Mouse (Mus musculus) brown adipose tissue, adult 24 weeks (tissue): Measurements from ENCODE around the gene Cd44. TPM values are rescaled to one million over a fixed set of nuclear protein-coding genes. Genes with fewer than 3 reads are reported as not detected.

Source experiments
- H3K27ac ChIP-seq: fragments of 200-500 bp; replicated peaks from 2 replicates; pipeline ENCODE4 v1.5.1; 2012; ENCODE audit warnings: low read depth, mild to moderate bottlenecking, low read length
- H3K4me1 ChIP-seq: fragments of 200-500 bp; 2 replicates; pipeline ENCODE4 v1.6.1; 2012; ENCODE audit warnings: low read length, mixed read lengths; ENCODE audit not compliant: control insufficient read depth, insufficient read depth, insufficient read length
- H3K4me3 ChIP-seq: fragments of 200-500 bp; 2 replicates; pipeline ENCODE4 v1.5.1; 2012; ENCODE audit warnings: low read depth, mild to moderate bottlenecking, low read length, moderate library complexity; ENCODE audit not compliant: insufficient read depth
- polyA plus RNA-seq: library from polyadenylated mRNA; stranded (reverse); fragments of >200 nt; gene quantifications from 2 replicates; pipeline ENCODE4 v1.2.4, GENCODE M21; 2012; ENCODE audit not compliant: missing spikeins, insufficient read depth, insufficient read length

Gene Cd44
- polyA plus RNA-seq, 1 experiment, result 4.8 TPM

DNA sequence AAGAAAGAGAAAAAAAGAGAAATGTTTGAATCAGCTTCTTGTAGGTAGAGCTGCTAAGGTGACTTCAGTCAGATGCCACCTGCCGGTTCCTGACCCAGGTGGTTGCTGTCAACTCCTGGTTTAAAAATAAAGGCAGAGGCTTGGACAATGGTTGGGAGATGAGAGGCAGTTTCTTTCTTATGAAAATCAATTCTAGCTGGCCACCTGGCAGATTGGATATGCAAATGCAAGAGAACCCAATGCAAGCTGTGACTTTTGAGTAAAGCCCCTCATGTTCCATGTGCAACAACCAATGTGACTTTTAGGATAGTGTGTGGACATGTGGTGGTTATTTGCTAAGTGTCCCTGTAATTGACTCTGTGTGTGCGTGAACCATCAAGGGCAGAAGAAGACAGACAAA is 33.0 kb downstream of the Cd44 start:
- no peak overlapping the region for H3K27ac ChIP-seq

DNA sequence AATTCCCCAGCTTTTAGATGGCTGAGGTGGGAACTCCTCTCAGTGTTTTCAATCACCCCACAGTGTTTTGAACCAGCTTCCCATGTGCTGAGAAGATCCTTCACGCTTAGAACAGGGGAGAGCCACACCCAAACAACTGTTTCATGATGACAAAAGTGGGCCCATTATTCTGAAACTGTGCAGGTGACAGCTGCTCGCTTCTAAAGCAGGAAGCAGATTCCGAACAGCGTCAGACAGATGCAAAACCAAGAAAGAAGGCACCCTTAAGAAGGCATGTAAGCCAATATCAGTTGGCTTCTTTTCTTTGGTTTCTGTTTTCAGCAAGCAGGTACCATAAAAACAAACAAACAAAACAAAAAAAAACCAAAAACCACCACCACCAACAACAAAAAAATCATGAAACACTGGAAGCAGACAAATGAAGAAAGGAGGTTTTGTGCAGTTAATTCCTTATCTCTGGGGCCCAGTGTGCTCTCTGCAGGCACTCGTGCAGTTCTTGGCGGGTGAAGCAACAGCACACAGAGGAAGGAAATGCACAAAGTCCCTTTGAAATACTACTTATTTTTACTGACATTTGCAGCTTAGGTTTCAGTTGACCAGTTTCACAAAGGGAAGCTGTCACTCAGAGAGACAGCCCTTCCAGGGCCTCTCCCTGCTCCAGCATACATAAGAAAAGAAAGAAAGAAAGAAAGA is 33.9 kb downstream of the Cd44 start:
- Histone ChIP-seq H3K27ac (peak overlapping the region; percentile 42; the same call in 1 of the 2 replicates), H3K4me3 (no peak overlapping the region), H3K4me1 (peaks cover 5% of the 10 kb centered on the region)

More for the DNA sequence above, 33.0 kb downstream of the Cd44 start:
- Histone ChIP-seq H3K4me1 (peaks cover 9% of the 10 kb centered on the region), H3K4me3 (no peak overlapping the region)

DNA sequence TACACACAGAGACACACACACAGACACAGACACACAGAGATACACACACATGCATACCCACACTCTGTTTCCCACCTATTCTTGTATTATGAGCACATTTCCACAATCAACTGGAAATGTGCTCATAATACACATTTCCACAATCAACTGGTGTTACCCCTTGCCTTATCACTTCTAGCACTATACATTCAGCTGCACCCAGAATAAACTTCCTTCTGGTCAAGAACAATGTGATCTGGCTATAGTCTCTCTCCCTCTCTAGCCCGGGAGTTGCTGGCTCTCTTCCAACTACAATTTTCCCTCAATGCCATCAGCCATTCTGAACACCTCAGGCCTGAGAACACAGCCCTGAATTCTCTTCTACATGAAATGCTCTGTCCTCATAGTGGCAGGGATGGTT is 34.9 kb downstream of the Cd44 start:
- 0 out of 2 replicates have a peak overlapping the region, but pooled peaks have one; percentile 2 for H3K27ac ChIP-seq
- H3K4me1 ChIP-seq, result peaks cover 5% of the 10 kb centered on the region

DNA sequence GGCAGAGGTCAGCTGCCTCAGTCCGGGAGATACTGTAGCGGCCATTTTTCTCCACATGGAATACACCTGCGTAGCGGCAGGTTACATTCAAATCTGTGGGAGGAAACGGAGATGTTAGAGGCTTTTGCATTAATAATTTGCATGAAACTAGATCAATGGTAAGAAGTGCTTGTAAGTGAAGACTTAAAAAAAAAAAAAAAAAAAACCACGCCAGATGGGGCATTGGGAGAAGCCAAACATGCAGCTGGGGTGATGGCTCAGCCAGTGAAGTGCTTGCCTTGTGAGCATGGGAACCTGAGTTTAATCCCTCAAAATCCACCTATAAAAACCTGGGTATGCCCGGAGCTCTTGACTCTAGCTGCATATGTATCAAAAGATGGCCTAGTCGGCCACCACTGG is 36.1 kb downstream of the Cd44 start:
- Histone ChIP-seq H3K27ac (no peak overlapping the region), H3K4me3 (no peak overlapping the region), H3K4me1 (peaks cover 5% of the 10 kb centered on the region)

More for the DNA sequence above, 34.9 kb downstream of the Cd44 start:
- no peak overlapping the region for H3K4me3 ChIP-seq

DNA sequence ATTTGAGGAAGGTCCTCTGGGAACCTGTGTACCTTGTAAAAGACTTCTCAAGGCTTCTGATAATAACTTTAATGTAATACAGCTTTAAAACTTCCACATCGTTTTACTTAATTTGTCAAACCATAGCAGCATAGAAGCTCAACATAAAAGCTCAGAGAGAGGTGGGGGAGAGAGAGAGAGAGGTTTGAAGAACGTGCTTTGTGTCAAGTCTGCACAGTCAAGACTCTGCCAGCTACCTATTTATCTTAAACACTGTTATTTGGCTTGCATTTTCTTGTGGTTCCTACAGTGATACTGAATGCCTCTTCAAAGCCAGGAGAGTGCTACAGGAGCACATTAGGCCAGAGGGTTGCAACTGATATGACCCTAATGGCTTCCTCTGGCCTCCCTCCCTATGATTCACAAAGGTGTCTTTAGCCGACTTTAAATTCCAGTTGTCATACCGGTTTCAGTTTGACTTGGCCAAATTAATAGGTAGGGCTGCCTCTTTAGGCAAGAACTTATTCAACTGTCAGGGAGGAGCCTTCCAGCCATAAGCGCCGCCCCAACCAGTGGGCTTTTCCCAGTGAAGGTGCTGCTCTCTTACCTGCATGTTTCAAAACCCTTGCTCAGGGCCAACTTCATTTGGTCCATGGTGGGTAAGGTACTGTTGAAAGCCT is 36.6 kb downstream of the Cd44 start:
- Histone ChIP-seq H3K4me3 (no peak overlapping the region), H3K27ac (no peak overlapping the region), H3K4me1 (peaks cover 5% of the 10 kb centered on the region)

DNA sequence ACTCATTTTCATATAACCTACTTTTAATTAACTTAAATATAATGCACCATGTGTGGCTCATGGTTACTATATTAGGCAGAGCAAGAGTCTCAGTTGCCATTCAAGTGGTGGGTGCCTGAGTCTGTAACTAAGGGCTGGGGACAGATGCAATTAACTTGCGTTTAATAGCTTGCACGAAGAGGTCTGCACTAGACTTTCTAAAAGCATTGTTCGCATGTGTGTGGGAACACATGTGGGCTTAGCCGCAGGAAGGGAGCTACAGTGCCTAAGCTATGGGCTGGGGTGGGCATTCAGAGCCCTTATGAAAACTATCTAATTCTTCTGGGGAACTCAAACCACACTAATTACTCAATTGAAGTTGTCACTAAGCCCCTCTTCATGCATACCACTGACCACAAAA is 37.4 kb downstream of the Cd44 start:
- Histone ChIP-seq H3K4me1 (peaks cover 5% of the 10 kb centered on the region), H3K4me3 (no peak overlapping the region), H3K27ac (no peak overlapping the region)

DNA sequence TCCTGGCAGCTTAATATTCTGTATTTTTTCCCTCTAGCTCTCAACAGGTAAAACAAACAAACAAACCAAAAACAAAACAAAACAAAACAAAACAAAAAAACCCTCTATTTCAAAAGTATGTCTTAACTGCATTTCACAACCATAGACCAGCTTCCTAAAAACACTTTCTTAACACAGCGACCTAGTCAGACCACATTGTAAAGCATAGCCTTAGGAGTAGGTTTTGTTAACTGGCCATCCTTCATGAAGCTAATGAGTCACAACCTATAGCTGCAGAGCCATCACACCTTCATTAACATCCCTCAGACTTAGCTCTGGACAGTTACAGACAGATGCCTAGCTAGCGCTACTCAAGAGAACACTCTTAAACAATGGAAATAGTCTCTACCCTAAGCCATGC is 37.9 kb downstream of the Cd44 start:
- H3K27ac ChIP-seq, result no peak overlapping the region
- H3K4me3 ChIP-seq, result no peak overlapping the region
- peaks cover 5% of the 10 kb centered on the region for H3K4me1 ChIP-seq

DNA sequence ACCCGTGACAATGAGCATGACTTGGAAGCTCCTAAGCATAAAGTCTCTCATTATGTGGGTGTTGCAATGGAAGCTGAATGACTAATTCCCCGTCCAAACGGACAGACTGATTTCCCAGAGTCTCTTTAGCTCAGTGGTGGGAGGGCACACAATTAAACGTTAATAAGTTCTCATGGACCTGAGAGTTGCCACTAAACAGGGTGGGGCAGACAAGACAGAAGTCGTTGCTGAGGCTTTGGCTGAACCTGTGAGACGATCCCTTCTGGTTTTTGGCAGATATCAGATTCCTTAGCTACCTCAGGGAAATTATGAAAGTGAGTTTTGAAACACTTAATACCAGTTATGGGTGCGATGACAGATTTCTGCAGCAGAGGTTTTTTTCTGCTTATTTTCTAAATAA is 38.8 kb downstream of the Cd44 start:
- Histone ChIP-seq H3K4me1 (peaks cover 4% of the 10 kb centered on the region), H3K27ac (no peak overlapping the region), H3K4me3 (no peak overlapping the region)

DNA sequence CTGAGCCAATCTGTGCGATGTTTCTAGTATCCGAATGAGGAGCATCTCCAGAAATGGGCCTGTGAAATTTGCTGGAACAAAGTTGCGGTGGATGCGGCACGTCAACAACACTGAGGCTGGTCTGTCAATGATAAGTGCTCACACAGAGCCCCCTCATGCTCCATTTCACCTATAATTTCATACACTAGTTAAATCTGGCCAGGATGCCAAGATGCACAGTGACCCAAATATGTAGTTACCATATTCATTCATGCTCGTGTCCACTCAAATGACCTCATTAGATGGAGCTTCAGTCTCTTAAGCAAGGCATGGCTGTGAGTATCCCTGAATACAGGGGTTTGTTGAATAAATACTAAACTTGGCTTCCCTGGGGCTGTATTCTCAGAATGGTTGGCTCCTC is 43.2 kb downstream of the Cd44 start:
- Histone ChIP-seq H3K27ac (no peak overlapping the region), H3K4me1 (no peaks in the 10 kb centered on the region), H3K4me3 (no peak overlapping the region)

DNA sequence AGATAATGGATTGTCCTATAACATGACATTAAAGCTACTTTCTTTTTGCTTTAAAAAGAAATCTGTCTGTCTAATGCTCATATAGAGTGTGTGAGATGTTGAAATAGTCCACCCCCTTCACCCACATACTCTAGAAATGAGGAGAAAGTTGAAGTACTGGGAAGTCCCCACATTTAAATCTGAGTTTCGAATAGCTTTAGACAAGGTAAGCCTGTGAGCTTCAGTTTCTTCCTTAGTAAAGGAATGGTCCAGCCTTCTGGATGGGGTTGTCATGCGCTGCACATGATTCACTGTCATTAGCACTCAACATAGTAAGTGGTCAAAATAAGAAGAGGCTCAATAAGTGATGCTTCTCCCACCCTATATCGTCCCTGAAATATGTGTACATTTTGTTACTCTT is 48.2 kb downstream of the Cd44 start:
- Histone ChIP-seq H3K27ac (no peak overlapping the region), H3K4me1 (peaks cover 14% of the 10 kb centered on the region; the same call in 1 of the 2 replicates), H3K4me3 (no peak overlapping the region)

DNA sequence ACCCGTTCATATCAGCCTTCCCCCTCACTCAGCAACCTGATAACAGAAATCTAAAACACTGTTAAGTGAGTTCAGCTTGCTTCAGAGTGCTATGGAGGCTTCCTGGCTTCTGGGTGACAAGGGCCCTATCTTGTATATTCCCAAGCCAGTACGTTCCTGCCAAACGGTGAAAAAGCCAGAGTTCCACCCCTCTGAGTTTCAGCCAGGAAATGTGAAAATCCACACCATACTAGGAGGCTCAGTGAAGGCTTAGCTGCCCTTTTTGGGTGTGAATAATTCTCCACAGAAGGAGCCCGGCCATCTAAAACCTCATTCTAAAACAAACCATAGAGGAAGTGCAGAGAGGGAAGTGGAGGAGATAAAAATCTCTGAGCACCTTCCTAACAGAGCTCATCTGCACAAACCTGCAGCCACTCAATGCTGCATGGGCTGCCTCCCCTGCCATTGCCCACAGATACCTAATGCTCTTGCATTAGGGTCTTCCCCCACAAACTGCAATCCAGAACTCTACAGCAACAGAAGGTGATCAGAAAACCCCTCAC is 49.5 kb downstream of the Cd44 start:
- Histone ChIP-seq H3K4me3 (no peak overlapping the region), H3K4me1 (peaks cover 14% of the 10 kb centered on the region; the same call in 1 of the 2 replicates), H3K27ac (no peak overlapping the region)

- peak overlapping the region; percentile 26; the same call in 1 of the 2 replicates for H3K27ac ChIP-seq
- H3K4me3 ChIP-seq, result no peak overlapping the region
- H3K4me1 ChIP-seq, result peaks cover 14% of the 10 kb centered on the region; the same call in 1 of the 2 replicates
Observed at GRCm38 (mm10) chr2:102850026-102850425, 51.4 kb downstream of the Cd44 start.

DNA sequence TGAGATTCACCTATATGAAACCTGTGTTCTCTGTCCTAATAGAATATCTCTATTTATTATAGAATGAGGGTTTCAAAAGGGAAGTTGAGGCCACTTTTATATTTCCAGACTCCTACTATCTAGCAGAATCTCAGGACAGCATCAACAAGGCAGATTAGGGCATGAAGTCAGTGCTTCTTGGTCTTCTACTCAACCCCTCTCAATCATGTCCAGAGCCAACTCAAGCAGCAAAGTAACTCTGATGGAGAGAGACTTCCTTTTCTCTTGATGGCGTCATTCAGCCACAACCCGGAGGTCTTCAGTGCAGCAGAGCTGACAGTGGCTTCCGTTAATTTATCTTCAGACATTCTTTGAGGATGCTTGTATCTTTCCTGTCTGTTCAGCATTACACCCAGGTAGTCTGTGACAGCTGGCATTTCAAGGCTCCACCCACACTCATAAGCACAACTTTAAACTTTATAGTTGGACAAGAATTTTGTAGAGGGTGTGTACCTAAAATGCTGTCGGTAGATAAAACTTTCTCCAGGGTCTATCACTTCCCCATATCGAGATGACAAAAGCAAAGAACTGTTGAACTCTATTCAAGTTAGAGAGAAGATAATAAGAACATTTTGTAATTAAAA is 52.5 kb downstream of the Cd44 start:
- Histone ChIP-seq H3K27ac (no peak overlapping the region), H3K4me3 (no peak overlapping the region), H3K4me1 (peaks cover 14% of the 10 kb centered on the region; the same call in 1 of the 2 replicates)

DNA sequence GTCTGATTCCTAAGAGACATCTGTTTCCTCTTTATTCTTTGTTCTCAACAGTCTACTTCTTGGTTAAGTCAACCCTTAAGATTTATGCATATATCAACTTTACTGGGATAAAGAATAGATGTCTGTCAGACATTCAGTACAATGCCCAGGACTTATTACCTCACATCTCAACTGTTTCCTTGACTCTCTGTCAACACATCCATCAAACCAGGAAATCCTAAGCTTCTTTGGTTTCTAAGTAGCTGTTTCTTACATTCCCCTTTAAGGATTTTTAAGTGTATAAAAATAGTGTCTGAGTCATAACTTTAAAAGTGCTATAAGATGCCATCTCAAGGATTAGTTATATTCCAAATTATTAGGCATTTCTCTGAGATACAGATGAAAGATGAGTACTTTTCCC is 60.2 kb downstream of the Cd44 start:
- H3K4me1 ChIP-seq, result no peaks in the 10 kb centered on the region
- H3K27ac ChIP-seq, result no peak overlapping the region
- no peak overlapping the region for H3K4me3 ChIP-seq

- Histone ChIP-seq H3K27ac (no peak overlapping the region), H3K4me3 (no peak overlapping the region), H3K4me1 (no peaks in the 10 kb centered on the region)
Observed at GRCm38 (mm10) chr2:102838179-102838578, 63.3 kb downstream of the Cd44 start.
